Mouse (Mus musculus) c-Kit-positive CD71-positive TER-119-negative erythroid progenitor cells, embryonic 14.5 days (primary cell): ENCODE measurements around the gene Lysmd1.

Source experiments
- DNase-seq: peaks from one replicate; pipeline ENCODE4 v3.0.0-alpha.2; 2013; ENCODE audit warnings: low read depth

Lysmd1 gene

GRCm38 (mm10) chr3:95173256-95173949 is 39.5 kb downstream of the Lysmd1 start:
- DNase-seq = no peak

DNA sequence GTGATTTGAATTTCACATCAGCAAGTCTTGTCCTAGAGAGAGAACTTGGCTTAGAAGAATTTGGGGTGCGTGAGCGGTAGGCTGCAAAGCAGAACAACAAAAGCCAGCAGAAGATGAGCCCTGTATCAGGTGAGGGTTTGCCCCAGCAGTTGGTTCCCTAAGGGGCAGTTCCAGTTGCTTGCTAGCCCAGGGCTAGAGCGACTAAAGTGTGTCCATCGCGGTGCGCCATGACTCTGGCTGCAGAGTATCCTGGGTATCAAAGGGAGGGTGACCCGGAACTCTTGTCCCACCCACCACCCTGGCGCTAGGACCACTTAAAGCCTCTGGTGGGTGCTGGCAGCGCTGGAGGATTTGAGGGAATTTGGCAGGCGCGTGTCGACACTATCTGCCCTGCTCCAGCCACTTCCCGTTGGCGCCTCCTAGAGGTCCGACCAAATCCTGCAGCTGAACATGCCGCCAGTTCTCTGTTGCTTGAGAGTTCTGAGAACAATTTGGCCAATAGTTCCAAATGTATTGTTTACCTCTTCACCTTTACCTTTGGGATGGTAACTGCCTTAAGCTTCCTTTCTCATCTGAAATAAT is 40.2 kb downstream of the Lysmd1 start:
- DNase-seq = peak; percentile 73

DNA sequence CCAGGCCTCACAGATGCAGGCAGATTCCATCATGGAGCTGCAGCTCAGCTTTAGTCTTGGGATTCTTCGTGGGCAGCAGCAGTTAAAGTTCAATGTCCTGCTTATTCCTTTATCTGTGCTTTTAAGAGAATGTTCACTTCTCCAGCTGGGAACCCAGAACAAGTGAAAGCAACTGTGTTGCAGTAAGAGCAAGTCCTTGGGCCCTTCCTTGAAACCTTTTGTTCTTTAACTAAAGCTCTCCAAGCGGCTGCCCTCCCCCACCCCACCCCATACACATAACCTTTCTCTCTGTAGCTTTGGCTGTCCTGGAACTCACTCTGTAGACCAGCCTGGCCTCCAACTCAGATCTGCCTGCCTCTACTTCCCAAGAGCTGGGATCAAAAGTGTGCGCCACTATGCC is 42.6 kb downstream of the Lysmd1 start:
- no peak for DNase-seq

DNA sequence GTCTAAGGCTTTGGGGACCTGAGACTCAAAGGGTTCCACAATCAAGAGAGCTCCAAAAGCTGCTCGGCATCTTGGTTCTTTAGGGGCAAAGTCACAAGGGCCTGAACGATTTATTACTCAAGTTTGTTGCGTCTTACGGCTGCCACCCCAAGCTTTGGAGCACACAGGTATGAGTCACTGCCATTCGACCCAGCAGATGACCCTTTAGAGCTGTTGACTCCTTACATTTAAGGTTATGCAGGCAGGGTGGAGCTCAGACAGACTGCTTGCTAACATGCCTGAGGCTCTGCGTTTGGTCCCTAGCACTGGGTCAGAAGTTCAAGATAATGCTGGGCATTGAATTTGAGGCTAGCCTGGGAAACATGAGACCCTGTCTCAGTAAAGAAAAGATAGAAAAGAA is 43.7 kb downstream of the Lysmd1 start:
- no peak for DNase-seq

GRCm38 (mm10) chr3:95178948-95179347 is 45.1 kb downstream of the Lysmd1 start:
- DNase-seq = no peak

DNA sequence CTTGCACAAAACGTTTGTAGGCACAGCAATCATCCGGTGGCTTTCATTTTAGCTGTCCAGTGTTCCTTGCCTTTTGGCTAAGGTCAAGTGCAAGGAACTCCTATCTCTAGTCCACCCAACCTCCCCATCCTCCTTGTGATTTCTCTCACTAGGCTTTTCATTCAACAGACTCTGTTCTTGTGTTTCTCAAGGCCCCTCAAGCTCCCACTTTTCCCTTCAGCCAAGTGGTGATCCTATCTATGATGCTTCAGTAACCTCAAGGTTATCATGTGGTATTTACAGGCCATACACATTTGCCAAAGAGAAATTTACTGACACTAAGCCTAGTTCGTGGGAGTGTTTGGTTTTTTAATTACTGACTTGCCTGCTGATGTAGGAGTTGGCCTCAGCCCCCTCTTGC is 46.0 kb downstream of the Lysmd1 start:
- no peak for DNase-seq

- DNase-seq = no peak
Measured at GRCm38 (mm10) chr3:95181841-95182240, 48.0 kb downstream of the Lysmd1 start.

GRCm38 (mm10) chr3:95184796-95185577 is 51.1 kb downstream of the Lysmd1 start:
- no peak for DNase-seq

DNA sequence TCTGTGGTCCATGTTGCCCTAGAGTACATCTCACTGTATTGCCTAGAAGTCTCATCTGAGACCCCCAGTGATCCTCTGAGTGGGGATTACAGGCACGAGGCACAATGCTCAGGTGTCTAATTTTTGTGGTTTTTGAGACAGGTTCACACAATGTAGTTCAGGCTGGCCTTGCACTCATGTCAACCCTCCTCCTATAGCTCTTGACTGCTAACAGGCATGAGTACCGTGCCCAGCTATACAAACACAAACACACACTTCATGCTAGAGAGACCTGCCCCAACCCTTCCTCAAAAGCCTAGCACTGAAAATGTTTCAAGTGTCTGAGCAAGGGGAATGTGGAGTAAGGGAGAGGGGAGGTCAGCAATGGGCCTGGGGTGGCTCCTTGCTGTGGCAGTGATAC is 52.2 kb downstream of the Lysmd1 start:
- no peak for DNase-seq

- DNase-seq = no peak
Measured at GRCm38 (mm10) chr3:95186888-95187287, 53.0 kb downstream of the Lysmd1 start.
